Mouse (Mus musculus): ENCODE results near the gene St3gal3.
A peak's percentile ranks its signal among the peaks of the same experiment; 100 is the strongest.

GRCm38 (mm10) chr4:118074236-118074635 lies 60.5 kb downstream of the St3gal3 start:
- TF ChIP-seq CTCF (IDR thresholded peaks at IDR 0.05) (peak; percentile 58), POLR2A (IDR thresholded peaks at IDR 0.05; ENCODE audit: insufficient read depth, low read depth, low read length) (no peak)
